Mouse (Mus musculus) kidney, postnatal 0 days (tissue): ENCODE data around the gene 1700025G04Rik. TPM values are rescaled to one million over a fixed set of nuclear protein-coding genes. Genes with fewer than 3 reads are reported as not detected.

ENCODE experiments used
- ATAC-seq: fragments of 200-750 bp; cut with Nextera tagmentation; replicated peaks from 2 replicates; pipeline ENCODE4 v1.8.0; 2017; ENCODE audit warnings: low read depth, moderate number of reproducible peaks, moderate TSS enrichment, moderate library complexity; ENCODE audit not compliant: low FRiP score
- DNase-seq: peaks from one replicate; pipeline ENCODE4 v3.0.0-alpha.2; 2016; ENCODE audit warnings: low spot score
- H3K27ac ChIP-seq: fragments of 300-500 bp; sonication (generic); 2 replicates; pipeline ENCODE4 v1.5.1; 2014; ENCODE audit warnings: mild to moderate bottlenecking
- H3K27me3 ChIP-seq: fragments of 300-500 bp; sonication (generic); 2 replicates; pipeline ENCODE4 v1.6.1; 2014; ENCODE audit warnings: low read length, mixed read lengths; ENCODE audit not compliant: insufficient read depth
- H3K36me3 ChIP-seq: fragments of 300-500 bp; sonication (generic); 2 replicates; pipeline ENCODE4 v1.6.1; 2014; ENCODE audit warnings: low read length, mixed read lengths; ENCODE audit not compliant: insufficient read depth
- H3K4me1 ChIP-seq: fragments of 300-500 bp; sonication (generic); replicated peaks from 2 replicates; pipeline ENCODE4 v1.6.1; 2014; ENCODE audit warnings: antibody characterized with exemption, low read length, mixed read lengths; ENCODE audit not compliant: insufficient read depth
- H3K4me2 ChIP-seq: fragments of 300-500 bp; sonication (generic); 2 replicates; pipeline ENCODE4 v1.6.1; 2014; ENCODE audit warnings: mild to moderate bottlenecking, low read length, moderate library complexity, mixed read lengths
- H3K4me3 ChIP-seq: fragments of 300-500 bp; sonication (generic); replicated peaks from 2 replicates; pipeline ENCODE4 v1.5.1; 2014; ENCODE audit warnings: low read depth, low read length
- H3K9ac ChIP-seq: fragments of 300-500 bp; sonication (generic); 2 replicates; pipeline ENCODE4 v1.6.1; 2014; ENCODE audit warnings: low read depth, low read length
- H3K9me3 ChIP-seq: fragments of 300-500 bp; sonication (generic); replicated peaks from 2 replicates; pipeline ENCODE4 v1.6.1; 2016; ENCODE audit warnings: low read length, inconsistent platforms, mixed read lengths
- CTCF ChIP-seq: IDR thresholded peaks from 2 replicates; pipeline ENCODE4 v1.5.1; 2016; ENCODE audit warnings: antibody characterized with exemption, low read depth, mild to moderate bottlenecking, moderate library complexity
- WGBS: fragments of 180-500 bp; shearing (Covaris S2); extraction: QIAGEN DNeasy Blood & Tissue Kit; methylation state at CpG from one replicate; pipeline ENCODE4 v1.1.7; 2014; 5-methylcytosine and 5-hydroxymethylcytosine counted together
- polyA plus RNA-seq: library from polyadenylated mRNA; unstranded; fragments of >200 nt; fragmentation: Nextera tagmentation; extraction: Ambion mirVana; gene quantifications from 2 replicates; pipeline ENCODE4 v1.2.1, GENCODE M21; 2015

1700025G04Rik gene
- polyA plus RNA-seq, 1 experiment from 2014 or later: 15.5 TPM

GRCm38 (mm10) chr1:152018322-152018721, 71.6 kb downstream of the 1700025G04Rik start:
- no peak overlapping the region for H3K4me2 ChIP-seq
- H3K4me1 ChIP-seq: no peaks in the 10 kb centered on the region
- no peak for TF ChIP-seq CTCF
- H3K36me3 ChIP-seq: no peaks in the 10 kb centered on the region
- H3K4me3 ChIP-seq: no peak overlapping the region
- no peak overlapping the region for H3K27ac ChIP-seq
- H3K9ac ChIP-seq: no peak overlapping the region
- no peak for ATAC-seq
- DNase-seq: no peak
- 58% methylated on average over 3 of the region's 3 CpGs for WGBS
- no peaks in the 10 kb centered on the region for H3K9me3 ChIP-seq
- H3K27me3 ChIP-seq: no peaks in the 10 kb centered on the region

DNA sequence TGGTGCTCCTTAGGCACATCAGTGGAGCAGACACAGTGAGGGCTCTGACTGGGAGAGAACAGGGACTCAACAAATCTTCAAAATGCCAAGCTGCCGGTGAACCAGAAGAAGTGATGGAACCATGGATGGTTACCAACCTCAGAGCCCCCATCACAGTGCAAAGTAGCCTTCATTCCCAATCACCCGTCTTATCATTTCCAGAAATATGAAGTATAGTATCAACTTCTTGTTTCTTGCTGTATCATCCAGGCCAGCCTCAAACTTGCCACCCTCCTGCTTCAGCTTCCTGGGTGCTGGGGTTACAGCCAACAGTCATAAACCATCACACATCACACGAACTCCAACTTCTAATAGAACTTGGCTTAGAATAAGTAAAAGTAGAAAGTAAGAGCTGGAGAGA, 73.3 kb downstream of the 1700025G04Rik start:
- no peak for TF ChIP-seq CTCF
- no peak for ATAC-seq
- Histone ChIP-seq H3K9me3 (no peaks in the 10 kb centered on the region), H3K36me3 (no peaks in the 10 kb centered on the region), H3K4me1 (no peaks in the 10 kb centered on the region), H3K4me2 (no peak overlapping the region), H3K9ac (no peak overlapping the region), H3K27me3 (no peaks in the 10 kb centered on the region), H3K4me3 (no peak overlapping the region), H3K27ac (no peak overlapping the region)
- WGBS: 83% methylated on average over 3 of the region's 3 CpGs
- DNase-seq: no peak

- no peak for DNase-seq
- Histone ChIP-seq H3K4me1 (no peaks in the 10 kb centered on the region), H3K36me3 (no peaks in the 10 kb centered on the region), H3K9ac (no peak overlapping the region), H3K27me3 (no peaks in the 10 kb centered on the region), H3K9me3 (no peaks in the 10 kb centered on the region), H3K27ac (no peak overlapping the region), H3K4me3 (no peak overlapping the region), H3K4me2 (no peak overlapping the region)
- WGBS: 82% methylated on average over 7 of the region's 7 CpGs
- TF ChIP-seq CTCF: no peak
- ATAC-seq: no peak
Measured at GRCm38 (mm10) chr1:152015555-152016125, 74.3 kb downstream of the 1700025G04Rik start.

DNA sequence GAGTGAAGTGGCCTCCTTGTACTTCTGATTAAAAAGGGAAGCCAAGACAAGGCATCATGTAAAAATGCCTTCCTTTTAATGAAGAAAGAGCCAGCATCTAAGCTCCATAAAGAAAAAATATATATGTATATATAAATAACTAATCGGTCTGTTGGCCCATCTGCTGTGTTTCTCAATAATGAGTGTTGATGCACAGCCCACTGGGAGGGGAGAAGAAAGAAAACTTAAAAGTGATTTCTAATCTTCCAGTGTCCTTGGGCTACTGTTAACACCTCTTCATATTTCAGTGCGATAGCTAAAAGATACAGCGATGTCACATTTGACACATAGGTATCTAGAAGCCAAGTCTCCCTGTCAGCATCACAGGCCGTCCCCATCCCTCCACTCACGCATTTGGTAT, 78.2 kb downstream of the 1700025G04Rik start:
- Histone ChIP-seq H3K27me3 (no peaks in the 10 kb centered on the region), H3K4me2 (no peak overlapping the region), H3K4me1 (no peaks in the 10 kb centered on the region), H3K9me3 (no peaks in the 10 kb centered on the region), H3K27ac (no peak overlapping the region), H3K4me3 (no peak overlapping the region), H3K9ac (no peak overlapping the region), H3K36me3 (no peaks in the 10 kb centered on the region)
- DNase-seq (no peak), ATAC-seq (no peak)
- 94% methylated on average over 5 of the region's 5 CpGs for WGBS
- TF ChIP-seq CTCF: no peak

DNA sequence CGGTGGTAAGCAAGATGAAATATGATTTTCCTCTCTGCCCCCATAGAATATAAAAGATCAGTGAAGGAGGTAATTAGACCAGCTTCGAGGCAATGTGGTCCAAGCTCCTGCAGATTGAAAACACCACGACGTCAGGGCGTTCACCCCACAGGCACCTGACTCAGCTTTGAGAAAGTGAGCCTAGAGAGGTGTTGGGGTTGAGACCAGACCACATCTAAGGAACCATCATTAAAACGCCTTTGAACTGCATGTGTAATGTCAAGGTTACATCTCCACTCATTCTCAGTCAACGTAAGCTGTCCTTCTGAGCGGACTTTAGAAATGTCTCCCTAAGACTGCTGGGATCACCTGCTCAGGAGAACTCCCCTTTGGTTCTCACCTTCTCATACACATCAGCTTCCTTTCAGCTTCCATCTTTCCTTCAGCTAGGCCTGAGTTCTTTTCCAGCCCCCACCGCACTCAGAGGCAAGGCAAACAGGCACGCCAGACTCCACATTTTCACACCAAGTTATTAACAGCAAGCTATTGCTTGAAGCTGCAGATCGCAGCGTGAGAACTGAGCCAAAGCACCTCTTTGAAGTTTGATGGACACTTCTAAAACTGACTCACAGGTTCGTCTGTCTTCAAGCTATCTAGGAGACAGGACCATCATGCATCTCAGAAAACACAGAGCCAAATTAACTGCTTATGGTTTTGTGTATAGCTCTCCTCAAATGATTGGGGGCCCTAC, 79.5 kb downstream of the 1700025G04Rik start:
- H3K27me3 ChIP-seq: no peaks in the 10 kb centered on the region
- no peak for TF ChIP-seq CTCF
- no peak overlapping the region for H3K9ac ChIP-seq
- no peak overlapping the region for H3K27ac ChIP-seq
- no peaks in the 10 kb centered on the region for H3K9me3 ChIP-seq
- no peaks in the 10 kb centered on the region for H3K36me3 ChIP-seq
- ATAC-seq (no peak), DNase-seq (no peak)
- no peak overlapping the region for H3K4me2 ChIP-seq
- H3K4me1 ChIP-seq: no peaks in the 10 kb centered on the region
- 80% methylated on average over 13 of the region's 13 CpGs for WGBS
- no peak overlapping the region for H3K4me3 ChIP-seq

DNA sequence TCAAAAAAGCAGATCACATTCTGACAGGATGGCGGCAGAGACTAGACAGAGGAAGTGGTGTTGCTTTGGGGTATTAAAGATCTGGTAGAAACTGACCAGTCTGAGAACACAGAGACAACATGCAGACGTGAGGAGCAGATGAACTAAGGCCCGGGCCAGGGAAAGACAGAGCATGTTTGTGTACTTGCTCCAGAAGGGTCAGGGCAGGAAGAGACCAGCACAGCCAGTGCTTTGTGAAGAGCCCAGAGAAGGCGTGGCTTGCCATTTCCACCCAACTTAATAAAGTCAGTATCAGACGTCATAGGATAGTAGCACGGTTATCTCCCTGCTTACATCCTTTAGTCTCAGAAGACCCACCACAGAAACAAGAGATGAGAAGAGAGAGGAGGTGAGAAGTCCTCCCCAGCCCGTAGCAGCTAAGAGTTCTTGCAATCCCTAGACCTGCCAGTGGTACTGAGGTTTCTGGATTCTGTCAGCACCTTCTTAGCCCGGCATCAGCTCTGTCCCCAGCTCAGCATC, 81.4 kb downstream of the 1700025G04Rik start:
- no peak for ATAC-seq
- no peak for TF ChIP-seq CTCF
- no peaks in the 10 kb centered on the region for H3K27me3 ChIP-seq
- no peak overlapping the region for H3K4me3 ChIP-seq
- 65% methylated on average over 8 of the region's 8 CpGs for WGBS
- H3K9me3 ChIP-seq: no peaks in the 10 kb centered on the region
- no peaks in the 10 kb centered on the region for H3K36me3 ChIP-seq
- H3K9ac ChIP-seq: no peak overlapping the region
- DNase-seq: no peak
- H3K4me1 ChIP-seq: no peaks in the 10 kb centered on the region
- H3K27ac ChIP-seq: no peak overlapping the region
- no peak overlapping the region for H3K4me2 ChIP-seq
